Mouse (Mus musculus): ENCODE measurements at regions not wholly inside any gene's neighbourhood (a gene's known extent, or its start where the extent isn't known, plus 50 kb on each side); places are given as distances from the start of the nearest gene placed in this dataset.

DNA sequence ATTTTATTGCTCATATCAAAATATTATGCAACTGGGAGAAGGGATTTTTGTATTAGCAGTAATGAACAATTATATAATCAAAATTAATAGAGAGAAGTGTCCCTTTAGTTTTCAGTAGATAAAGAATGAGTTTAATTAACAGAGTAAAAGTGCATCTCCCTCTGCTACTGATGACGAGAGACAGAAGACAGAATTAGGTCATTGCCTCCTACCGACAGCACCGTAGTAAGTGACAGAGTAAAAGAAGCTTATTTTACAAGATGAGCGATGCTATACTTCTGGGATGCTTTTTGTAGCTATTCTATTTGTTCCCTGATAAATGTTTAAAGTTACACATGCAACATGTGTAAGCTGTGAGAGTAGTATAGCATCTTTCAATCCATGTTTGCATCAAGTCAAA is 157.4 kb upstream of the Kcnip4 start:
- TF ChIP-seq POLR2A (IDR thresholded peaks at IDR 0.05; ENCODE audit: borderline replicate concordance, extremely low read depth, insufficient read depth, insufficient read length, poor library complexity, severe bottlenecking), result no peak
- no peak for TF ChIP-seq CTCF (IDR thresholded peaks at IDR 0.05; ENCODE audit: borderline replicate concordance, extremely low read depth, insufficient read depth, insufficient read length)

Measured in brain, embryonic 14.5 days (tissue).